Mouse (Mus musculus) embryonic facial prominence, embryonic 10.5 days (tissue): ENCODE data around the gene Man1a2. TPM values are rescaled to one million over a fixed set of nuclear protein-coding genes. Genes with fewer than 3 reads are reported as not detected.

Source experiments
- DNase-seq: peaks from one replicate; pipeline ENCODE4 v3.0.0-alpha.2; 2017; ENCODE audit warnings: low spot score
- H3K27ac ChIP-seq: fragments of 300-500 bp; sonication (generic); replicated peaks from 2 replicates; pipeline ENCODE4 v1.5.1; 2016; ENCODE audit warnings: mild to moderate bottlenecking
- H3K27me3 ChIP-seq: fragments of 300-500 bp; sonication (generic); replicated peaks from 2 replicates; pipeline ENCODE4 v1.6.1; 2016; ENCODE audit warnings: low read depth, mild to moderate bottlenecking; ENCODE audit not compliant: poor library complexity, severe bottlenecking
- H3K36me3 ChIP-seq: fragments of 300-500 bp; sonication (generic); replicated peaks from 2 replicates; pipeline ENCODE4 v1.6.1; 2016; ENCODE audit warnings: mild to moderate bottlenecking, moderate library complexity
- H3K4me1 ChIP-seq: fragments of 300-500 bp; sonication (generic); 2 replicates; pipeline ENCODE4 v1.6.1; 2016
- H3K4me3 ChIP-seq: fragments of 300-500 bp; sonication (generic); 2 replicates; pipeline ENCODE4 v1.5.1; 2016; ENCODE audit warnings: mild to moderate bottlenecking, moderate library complexity
- H3K9me3 ChIP-seq: fragments of 300-500 bp; sonication (generic); 2 replicates; pipeline ENCODE4 v1.6.1; 2016; ENCODE audit warnings: mild to moderate bottlenecking
- WGBS: fragments of 180-500 bp; shearing (Covaris S2); methylation state at CpG from one replicate; pipeline ENCODE4 v1.1.7; 2016; 5-methylcytosine and 5-hydroxymethylcytosine counted together
- polyA plus RNA-seq: library from polyadenylated mRNA; unstranded; fragments of >200 nt; fragmentation: Nextera tagmentation; extraction: Ambion mirVana; gene quantifications from 2 replicates; pipeline ENCODE4 v1.2.1, GENCODE M21; 2016

Man1a2 gene
- polyA plus RNA-seq, 1 experiment from 2014 or later, result 65.6 TPM

- Histone ChIP-seq H3K4me3 (peak overlapping the region; percentile 73), H3K27ac (no peak overlapping the region), H3K27me3 (no peaks in the 10 kb centered on the region), H3K9me3 (no peaks in the 10 kb centered on the region), H3K36me3 (peaks cover 22% of the 10 kb centered on the region), H3K4me1 (peaks cover 44% of the 10 kb centered on the region)
- 31% methylated on average over 11 of the region's 11 CpGs for WGBS
- no peak for DNase-seq
These were observed 3.7 kb downstream of the Man1a2 start for GRCm38 (mm10) chr3:100681448-100682092.

- DNase-seq, result no peak
- 74% methylated on average over 2 of the region's 2 CpGs for WGBS
These were observed 5.1 kb downstream of the Man1a2 start for GRCm38 (mm10) chr3:100680226-100680625.

GRCm38 (mm10) chr3:100678951-100679570 is 6.2 kb downstream of the Man1a2 start:
- no peaks in the 10 kb centered on the region for H3K9me3 ChIP-seq
- H3K27me3 ChIP-seq, result no peaks in the 10 kb centered on the region
- no peak for DNase-seq
- H3K36me3 ChIP-seq, result peaks cover 23% of the 10 kb centered on the region
- WGBS, result 88% methylated on average over 6 of the region's 6 CpGs
- H3K27ac ChIP-seq, result no peak overlapping the region
- H3K4me1 ChIP-seq, result peaks cover 36% of the 10 kb centered on the region
- H3K4me3 ChIP-seq, result no peak overlapping the region

More at GRCm38 (mm10) chr3:100680226-100680625, 5.1 kb downstream of the Man1a2 start:
- Histone ChIP-seq H3K4me1 (peaks cover 38% of the 10 kb centered on the region), H3K27ac (no peak overlapping the region), H3K36me3 (peaks cover 23% of the 10 kb centered on the region), H3K9me3 (no peaks in the 10 kb centered on the region), H3K27me3 (no peaks in the 10 kb centered on the region), H3K4me3 (no peak overlapping the region; the same call in 1 of the 2 replicates)

- DNase-seq, result no peak
- Histone ChIP-seq H3K27me3 (no peaks in the 10 kb centered on the region), H3K36me3 (peaks cover 23% of the 10 kb centered on the region), H3K4me1 (peaks cover 3% of the 10 kb centered on the region; the same call in 1 of the 2 replicates), H3K4me3 (no peak overlapping the region), H3K27ac (no peak overlapping the region), H3K9me3 (no peaks in the 10 kb centered on the region)
- 86% methylated on average over 4 of the region's 4 CpGs for WGBS
These were observed 10.2 kb downstream of the Man1a2 start for GRCm38 (mm10) chr3:100675146-100675545.

GRCm38 (mm10) chr3:100670412-100670811 is 14.9 kb downstream of the Man1a2 start:
- Histone ChIP-seq H3K36me3 (no peaks in the 10 kb centered on the region), H3K27ac (no peak overlapping the region), H3K4me3 (no peak overlapping the region), H3K9me3 (no peaks in the 10 kb centered on the region), H3K27me3 (no peaks in the 10 kb centered on the region), H3K4me1 (no peaks in the 10 kb centered on the region)
- WGBS, result 94% methylated on average over 2 of the region's 2 CpGs
- no peak for DNase-seq

- peaks cover 40% of the 10 kb centered on the region for H3K36me3 ChIP-seq
- H3K9me3 ChIP-seq, result no peaks in the 10 kb centered on the region
- no peaks in the 10 kb centered on the region for H3K27me3 ChIP-seq
- no peaks in the 10 kb centered on the region for H3K4me1 ChIP-seq
- H3K27ac ChIP-seq, result no peak overlapping the region
- no peak for DNase-seq
- no peak overlapping the region for H3K4me3 ChIP-seq
- WGBS, result 87% methylated on average over 1 of the region's 1 CpGs
These were observed 32.0 kb downstream of the Man1a2 start for GRCm38 (mm10) chr3:100653291-100653690.

GRCm38 (mm10) chr3:100641581-100641980 is 43.7 kb downstream of the Man1a2 start:
- 95% methylated on average over 8 of the region's 8 CpGs for WGBS
- no peaks in the 10 kb centered on the region for H3K27me3 ChIP-seq
- H3K4me1 ChIP-seq, result no peaks in the 10 kb centered on the region
- no peak overlapping the region for H3K4me3 ChIP-seq
- H3K36me3 ChIP-seq, result peaks cover 35% of the 10 kb centered on the region
- no peak for DNase-seq
- H3K9me3 ChIP-seq, result no peaks in the 10 kb centered on the region
- H3K27ac ChIP-seq, result no peak overlapping the region

- Histone ChIP-seq H3K27me3 (no peaks in the 10 kb centered on the region), H3K27ac (no peak overlapping the region), H3K9me3 (no peaks in the 10 kb centered on the region), H3K4me1 (no peaks in the 10 kb centered on the region), H3K4me3 (no peak overlapping the region), H3K36me3 (peaks cover 14% of the 10 kb centered on the region)
- DNase-seq, result no peak
- WGBS, result 86% methylated on average over 2 of the region's 2 CpGs
These were observed 49.0 kb downstream of the Man1a2 start for GRCm38 (mm10) chr3:100636255-100636654.

- no peak overlapping the region for H3K27ac ChIP-seq
These were observed 50.5 kb downstream of the Man1a2 start for GRCm38 (mm10) chr3:100634821-100635220.

GRCm38 (mm10) chr3:100618511-100618910 is 66.8 kb downstream of the Man1a2 start:
- Histone ChIP-seq H3K4me3 (no peak overlapping the region), H3K36me3 (peaks cover 3% of the 10 kb centered on the region; the same call in 1 of the 2 replicates), H3K9me3 (no peaks in the 10 kb centered on the region), H3K27ac (no peak overlapping the region), H3K27me3 (no peaks in the 10 kb centered on the region), H3K4me1 (no peaks in the 10 kb centered on the region)
- 80% methylated on average over 4 of the region's 4 CpGs for WGBS
- DNase-seq, result no peak

More at GRCm38 (mm10) chr3:100634821-100635220, 50.5 kb downstream of the Man1a2 start:
- no peaks in the 10 kb centered on the region for H3K27me3 ChIP-seq
- no peak for DNase-seq
- peaks cover 10% of the 10 kb centered on the region for H3K36me3 ChIP-seq
- WGBS, result 87% methylated on average over 4 of the region's 4 CpGs
- no peaks in the 10 kb centered on the region for H3K4me1 ChIP-seq
- no peaks in the 10 kb centered on the region for H3K9me3 ChIP-seq
- H3K4me3 ChIP-seq, result no peak overlapping the region

- no peak overlapping the region for H3K27ac ChIP-seq
- 86% methylated on average over 1 of the region's 1 CpGs for WGBS
- H3K4me1 ChIP-seq, result no peaks in the 10 kb centered on the region
- H3K27me3 ChIP-seq, result no peaks in the 10 kb centered on the region
- H3K9me3 ChIP-seq, result no peaks in the 10 kb centered on the region
- peaks cover 4% of the 10 kb centered on the region; the same call in 1 of the 2 replicates for H3K36me3 ChIP-seq
- DNase-seq, result no peak
- no peak overlapping the region for H3K4me3 ChIP-seq
These were observed 74.4 kb downstream of the Man1a2 start for GRCm38 (mm10) chr3:100610916-100611315.

GRCm38 (mm10) chr3:100604539-100604938 is 80.8 kb downstream of the Man1a2 start:
- WGBS, result 86% methylated on average over 2 of the region's 2 CpGs

GRCm38 (mm10) chr3:100599265-100599820 is 86.0 kb downstream of the Man1a2 start:
- Histone ChIP-seq H3K27me3 (no peaks in the 10 kb centered on the region), H3K4me1 (no peaks in the 10 kb centered on the region), H3K36me3 (peaks cover 18% of the 10 kb centered on the region), H3K4me3 (no peak overlapping the region), H3K27ac (no peak overlapping the region), H3K9me3 (no peaks in the 10 kb centered on the region)
- no peak for DNase-seq
- WGBS, result 86% methylated on average over 2 of the region's 2 CpGs

More at GRCm38 (mm10) chr3:100604539-100604938, 80.8 kb downstream of the Man1a2 start:
- DNase-seq, result no peak
- Histone ChIP-seq H3K36me3 (peaks cover 27% of the 10 kb centered on the region), H3K27me3 (no peaks in the 10 kb centered on the region), H3K4me1 (no peaks in the 10 kb centered on the region), H3K9me3 (no peaks in the 10 kb centered on the region), H3K4me3 (no peak overlapping the region), H3K27ac (no peak overlapping the region)
